Mouse (Mus musculus) liver, embryonic 18 days (tissue): ENCODE results near the gene Tdrd1. TPM values are rescaled to one million over a fixed set of nuclear protein-coding genes. Genes with fewer than 3 reads are reported as not detected.

Source experiments
- polyA plus RNA-seq: library from polyadenylated mRNA; depleted of rRNA; stranded (reverse); fragments of >200 nt; gene quantifications from 2 replicates; pipeline ENCODE4 v1.2.3, GENCODE M21; 2012; rRNA removed

The Tdrd1 gene
- polyA plus RNA-seq = 0.01 TPM in 2 replicates

GRCm38 (mm10) chr19:56826047-56826631, at the start of gene Tdrd1:
TSS of gene Tdrd1 (plus strand) at chr19:56826209.

DNA sequence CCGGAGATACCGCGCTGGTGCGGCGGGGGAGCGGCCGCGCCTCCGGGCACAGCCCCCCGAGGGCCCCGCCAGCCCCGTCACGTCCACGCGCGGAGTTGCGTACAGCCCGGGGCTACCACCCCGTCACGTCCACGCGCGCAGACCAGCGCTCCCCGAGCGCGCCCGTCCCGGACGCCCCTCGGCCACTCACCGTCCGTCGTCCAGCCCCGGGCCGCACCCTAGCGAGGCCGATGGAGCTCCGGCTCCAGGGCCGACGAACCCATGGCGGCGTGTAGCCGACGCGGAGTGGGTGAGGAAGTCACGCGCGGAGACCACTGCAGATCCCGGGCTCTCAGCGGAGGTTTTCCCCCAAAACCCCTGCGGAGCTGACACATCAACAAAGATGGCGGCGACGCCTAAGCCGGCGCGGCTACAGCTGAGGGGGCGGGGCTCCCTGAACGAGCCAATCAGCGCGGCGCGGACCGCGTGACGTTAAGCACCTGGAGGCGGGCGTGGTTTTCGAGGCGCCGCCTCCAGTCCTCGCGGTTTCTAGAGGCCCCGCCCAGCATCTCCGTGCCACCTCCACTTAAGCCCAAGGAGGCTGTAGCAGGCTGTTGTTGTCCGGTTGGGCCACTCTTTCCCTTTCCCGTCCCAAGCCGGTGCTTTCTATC, 4.1 kb upstream of the Tdrd1 start, which contains the start of gene Ccdc186:
Gene Ccdc186 (minus strand): TSS at position 393 of the 650 bp plus-strand sequence.

GRCm38 (mm10) chr19:56873816-56874600, 48.0 kb downstream of the Tdrd1 start, which contains the start of gene Vwa2:
TSS of gene Vwa2 (plus strand) at chr19:56874249.

Other genes with a start within 250 kb of the Tdrd1 start
- gene Adrb1, start 104.0 kb upstream of the Tdrd1 start, polyA plus RNA-seq = 0.64 and 0.84 TPM in 2 replicates
- 2.2 and 2.6 TPM in 2 replicates for gene Ccdc186, start 4.0 kb upstream of the Tdrd1 start, polyA plus RNA-seq
- gene Vwa2, start 48.0 kb downstream of the Tdrd1 start, polyA plus RNA-seq = 0.01 TPM in 2 replicates
- 0.65 and 0.85 TPM in 2 replicates for gene Afap1l2, start 182.0 kb downstream of the Tdrd1 start, polyA plus RNA-seq